Mouse (Mus musculus) CD4-positive helper T cell, adult 2 months (primary cell): Measurements from ENCODE around the gene Gm7247.
"Not testable (repeated sequence)": the region's sequence is repeated elsewhere in the genome, so short reads cannot be mapped to it uniquely, and the experiment has no call there.

ENCODE experiments used
- DNase-seq: peaks from one replicate; pipeline ENCODE4 v3.0.0-alpha.2; 2012; ENCODE audit warnings: low read depth, missing footprints, low spot score

The Gm7247 gene

DNA sequence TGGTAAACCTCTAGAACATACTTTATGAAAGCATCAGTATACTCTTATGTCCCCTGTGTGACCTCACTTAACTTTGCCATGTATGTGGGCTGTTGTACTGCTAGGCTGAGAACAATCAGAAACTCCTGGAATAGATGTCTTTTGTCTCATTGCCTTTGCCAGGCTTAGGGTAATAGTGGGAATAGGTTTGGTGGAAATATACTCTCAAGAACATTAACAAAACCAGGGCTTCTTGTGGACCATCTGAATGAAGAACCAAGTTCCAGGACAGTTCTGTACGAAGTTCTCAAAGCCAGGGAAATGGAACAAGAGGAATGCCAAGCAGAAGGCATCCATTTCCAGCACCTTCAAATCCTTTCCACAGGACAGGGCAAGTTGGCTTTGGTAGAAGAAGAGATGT is at the start of gene Gm7247:
Gene Gm7247, plus strand, starts transcription at position 301 of the 400 bp plus-strand sequence.
- DNase-seq: no peak

DNA sequence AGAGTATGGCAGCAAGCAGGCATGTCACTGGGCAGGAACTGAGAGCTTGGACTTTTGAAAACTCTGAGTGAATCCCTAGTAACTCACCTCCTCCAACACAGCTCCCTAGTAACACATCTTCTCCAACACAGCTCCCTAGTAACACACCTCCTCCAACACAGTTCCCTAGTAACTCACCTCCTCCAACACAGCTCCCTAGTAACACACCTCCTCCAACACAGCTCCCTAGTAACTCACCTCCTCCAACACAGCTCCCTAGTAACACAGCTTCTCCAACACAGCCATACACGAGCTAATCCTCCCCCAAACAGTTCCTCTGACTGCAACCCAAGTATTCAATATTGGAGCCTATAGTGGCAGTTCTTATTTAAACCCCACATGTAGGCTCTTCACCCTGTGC is 37.6 kb upstream of the Gm7247 start:
- DNase-seq: no peak

DNA sequence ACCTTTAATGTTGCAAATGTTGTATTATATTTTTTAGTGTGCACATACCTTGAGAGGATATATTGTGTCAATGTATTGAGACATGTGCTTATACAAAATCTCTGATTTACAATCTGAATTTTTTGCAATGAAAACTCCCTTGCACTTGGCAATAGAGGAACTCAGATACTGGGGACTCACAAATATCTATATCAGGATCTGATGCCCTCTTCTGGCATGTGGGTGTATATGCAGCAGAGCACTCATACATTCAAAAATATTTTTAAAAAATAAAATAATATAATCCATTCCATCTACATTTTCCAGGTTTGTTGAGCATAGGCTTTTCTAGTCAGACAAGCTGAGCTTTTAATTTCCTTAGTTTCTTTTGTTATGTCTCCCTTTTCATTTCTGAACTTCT is 15.5 kb upstream of the Gm7247 start:
- no peak for DNase-seq

DNA sequence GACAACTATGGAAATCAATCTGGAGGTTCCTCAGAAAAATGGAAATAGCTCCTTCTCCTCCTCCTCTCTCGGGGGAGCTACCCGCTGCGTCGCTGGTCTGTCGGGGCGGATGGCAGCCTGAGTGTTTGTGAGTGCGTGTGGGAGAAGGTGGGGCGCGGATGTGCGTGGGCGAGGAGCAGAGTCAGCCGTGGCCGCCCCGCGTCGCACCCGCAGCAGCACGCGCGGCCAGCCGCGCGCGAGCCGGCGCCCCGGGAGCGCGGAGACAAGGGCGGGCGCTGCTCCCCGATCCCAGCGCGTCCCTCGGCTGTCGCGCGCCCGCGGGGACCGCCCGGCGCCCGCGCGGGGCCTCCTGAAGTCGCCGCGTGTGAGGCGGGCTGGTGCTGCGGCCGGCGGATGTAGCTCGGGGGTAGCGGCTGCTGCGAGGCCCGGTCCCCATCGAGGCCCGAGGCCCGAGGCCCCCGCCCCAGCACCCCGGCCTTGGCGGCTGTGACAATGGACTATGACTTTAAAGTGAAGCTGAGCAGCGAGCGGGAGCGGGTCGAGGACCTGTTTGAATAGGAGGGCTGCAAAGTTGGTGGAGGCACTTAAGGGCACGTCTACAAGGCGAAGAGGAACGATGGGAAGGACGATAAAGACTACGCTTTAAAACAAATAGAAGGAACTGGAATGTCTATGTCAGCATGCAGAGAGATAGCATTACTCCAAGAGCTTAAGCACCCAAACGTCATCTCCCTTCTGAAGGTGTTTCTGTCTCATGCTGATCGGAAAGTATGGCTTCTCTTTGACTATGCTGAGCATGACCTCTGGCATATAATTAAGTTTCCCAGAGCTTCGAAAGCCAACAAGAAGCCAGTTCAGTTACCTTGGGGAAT is 3.2 kb upstream of the Gm7247 start:
- DNase-seq: no peak

DNA sequence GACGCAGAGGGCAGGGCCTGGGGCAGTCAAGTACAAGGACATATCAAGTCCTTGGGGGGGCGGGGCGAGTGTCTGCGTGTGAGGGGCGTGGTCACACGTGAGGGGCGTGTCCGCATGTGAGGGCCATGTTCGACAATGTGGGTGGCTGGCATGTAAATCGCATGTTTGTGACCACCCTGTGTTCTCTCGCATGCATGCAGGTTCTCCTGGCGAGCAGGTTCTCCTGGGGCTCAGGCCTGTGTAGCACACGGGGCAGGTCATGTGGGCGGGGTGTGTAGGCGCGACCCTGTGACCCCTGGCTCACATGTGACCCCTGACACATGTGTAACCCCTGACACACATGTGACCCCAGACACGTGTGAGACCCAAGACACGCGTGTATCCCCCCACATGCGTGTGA is 21.2 kb downstream of the Gm7247 start:
- DNase-seq: peak; percentile 6

DNA sequence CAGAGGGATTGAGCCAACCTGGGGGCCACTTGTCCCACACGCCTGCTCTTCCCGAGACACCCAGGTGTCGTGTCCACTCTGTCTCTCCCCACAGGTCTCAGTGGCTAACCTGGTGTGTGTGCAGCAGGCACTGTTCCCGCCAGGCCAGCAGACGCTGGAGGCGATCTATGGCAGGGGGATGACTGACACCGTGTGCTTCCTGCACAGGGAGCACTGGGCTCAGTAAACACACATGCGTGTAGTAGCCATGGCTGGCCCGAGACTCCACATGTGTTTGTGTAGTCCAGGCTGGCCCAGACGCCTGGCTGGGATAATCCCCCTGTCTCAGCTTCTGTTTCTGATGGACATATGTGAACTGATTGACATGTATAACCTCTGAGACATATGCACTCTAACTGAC is 22.8 kb downstream of the Gm7247 start:
- DNase-seq: peak; percentile 34

DNA sequence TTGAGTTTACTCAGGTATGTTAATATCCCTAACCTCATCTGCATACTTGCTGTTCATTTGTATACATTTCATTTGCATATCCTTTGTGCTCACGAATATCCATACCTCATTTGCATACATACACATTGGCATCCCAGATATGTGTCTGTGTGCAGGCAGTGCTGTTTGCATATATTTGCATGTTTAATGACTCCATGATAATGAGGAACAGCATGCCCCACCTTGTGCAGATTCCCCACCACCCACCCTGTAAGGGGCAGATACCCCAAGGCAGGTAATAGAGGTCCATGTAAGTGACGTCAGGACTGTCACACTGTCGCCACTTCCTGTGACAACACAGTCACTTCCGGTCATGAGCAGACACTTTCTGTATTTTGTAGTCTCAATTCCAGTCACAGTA is 24.2 kb downstream of the Gm7247 start:
- peak; percentile 48 for DNase-seq

DNA sequence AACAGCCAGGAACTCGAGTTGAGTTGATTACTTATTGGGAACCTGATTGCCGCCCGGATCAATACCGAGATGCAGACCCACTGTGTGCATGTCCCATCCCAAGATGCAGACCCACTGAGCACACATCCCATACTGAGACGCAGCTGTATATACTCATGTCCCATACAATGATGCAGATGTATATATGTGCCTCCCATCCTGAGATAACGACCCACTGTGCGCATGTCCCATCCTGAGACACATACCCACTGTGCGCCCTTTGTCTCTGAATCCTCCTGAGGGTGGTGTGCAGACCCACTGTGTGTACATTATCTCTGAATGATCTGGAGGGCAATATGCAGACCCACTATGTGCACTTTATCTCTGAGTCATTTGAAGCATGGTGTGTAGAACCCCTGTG is 26.2 kb downstream of the Gm7247 start:
- peak; percentile 17 for DNase-seq

DNA sequence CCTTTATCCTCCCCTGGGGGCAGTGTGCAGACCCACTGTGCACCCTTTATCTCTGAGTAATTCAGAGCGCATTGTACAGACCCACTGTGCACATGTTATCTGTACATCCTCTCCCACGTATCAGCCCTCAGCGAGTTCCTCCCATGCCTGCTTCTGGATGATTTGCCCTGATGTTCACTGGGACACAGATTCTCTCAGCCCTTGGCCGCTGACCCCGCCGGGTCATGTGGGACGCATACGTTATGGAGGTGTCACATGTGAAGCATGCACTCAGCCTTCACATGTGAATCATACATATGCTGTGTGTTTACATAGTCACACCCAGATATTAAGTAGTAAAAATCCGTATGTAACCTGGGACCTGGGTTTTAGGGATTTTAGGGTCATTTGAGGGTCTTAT is 26.7 kb downstream of the Gm7247 start:
- DNase-seq: peak; percentile 40

DNA sequence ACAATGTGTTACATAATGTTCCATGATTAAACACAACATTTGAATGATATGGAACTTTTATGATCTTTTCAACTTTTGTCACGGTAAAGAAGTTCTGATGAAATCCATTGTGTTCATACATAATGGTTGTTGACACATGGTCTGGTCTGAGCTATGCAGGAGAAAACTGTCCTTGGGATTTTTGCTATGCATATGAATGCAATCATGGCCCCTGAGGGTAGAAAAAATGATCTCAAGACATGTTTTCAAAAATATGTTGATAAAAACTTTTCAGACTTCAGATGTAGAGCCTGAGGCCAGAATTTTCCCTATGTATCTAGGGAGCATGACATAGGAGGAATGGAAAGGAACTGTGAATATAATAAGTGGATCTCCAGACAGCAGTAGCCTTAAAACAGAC is 49.0 kb downstream of the Gm7247 start, which contains the start of gene Vmn2r88:
Gene Vmn2r88, plus strand, starts transcription at position 301 of the 400 bp plus-strand sequence.
- DNase-seq: no peak

DNA sequence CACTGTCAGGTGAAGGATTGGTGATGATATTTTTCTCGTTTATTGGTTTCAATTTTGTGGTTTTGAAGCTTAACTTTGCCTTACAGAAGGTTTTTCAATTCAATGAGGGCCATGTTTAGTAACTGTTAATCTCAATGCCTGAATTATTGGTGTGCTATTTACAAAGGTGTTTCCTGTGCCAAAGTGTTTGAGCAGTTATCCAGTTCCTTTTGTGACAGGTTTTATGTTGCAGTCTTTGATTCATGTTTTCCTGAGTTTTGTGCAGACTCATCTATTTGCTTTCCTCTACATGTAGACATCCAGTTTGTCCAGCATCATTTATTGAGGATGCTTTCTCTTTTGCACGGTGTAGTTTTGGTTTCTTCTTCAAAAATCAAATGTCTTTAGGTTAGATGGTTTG is 62.3 kb downstream of the Gm7247 start:
- no peak for DNase-seq

DNA sequence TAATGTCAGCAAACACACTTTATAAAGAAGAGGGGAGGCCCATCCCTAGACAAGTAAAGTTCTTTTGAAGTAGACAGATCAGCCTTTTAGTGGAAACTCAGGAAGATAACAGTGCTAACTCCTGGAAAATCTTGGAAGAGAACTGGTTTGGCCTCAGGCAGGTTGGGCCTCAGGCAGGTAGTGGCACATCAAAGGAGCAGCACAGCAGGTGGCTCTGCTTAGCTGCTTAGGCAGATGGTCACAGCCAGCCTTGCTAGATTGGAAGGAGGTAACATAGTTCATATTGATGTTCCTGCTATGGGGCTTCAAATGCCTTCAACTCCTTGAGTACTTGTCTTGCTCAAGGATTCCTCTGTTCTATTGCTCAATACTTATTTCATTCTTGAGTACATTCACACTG is 68.6 kb downstream of the Gm7247 start:
- not testable (repeated sequence) for DNase-seq

DNA sequence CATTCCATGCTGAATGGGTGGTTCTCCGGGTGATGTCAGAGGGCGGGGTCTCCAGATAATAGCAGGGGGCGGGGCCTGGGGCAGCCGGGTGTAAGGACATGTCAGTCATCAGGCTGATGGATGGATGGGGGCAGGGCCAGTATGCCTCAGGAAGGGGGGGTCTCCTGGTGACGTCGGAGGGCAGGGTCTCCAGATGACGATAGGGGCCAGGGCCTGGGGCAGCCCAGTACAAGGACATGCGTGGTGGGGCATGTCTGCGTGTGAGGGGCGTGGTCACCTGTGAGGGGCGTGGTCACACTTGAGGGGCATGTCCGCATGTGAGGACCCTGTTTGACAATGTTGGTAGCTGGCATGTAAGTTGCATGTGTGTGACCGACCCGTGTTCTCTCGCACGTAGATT is 73.0 kb downstream of the Gm7247 start:
- DNase-seq: no peak

DNA sequence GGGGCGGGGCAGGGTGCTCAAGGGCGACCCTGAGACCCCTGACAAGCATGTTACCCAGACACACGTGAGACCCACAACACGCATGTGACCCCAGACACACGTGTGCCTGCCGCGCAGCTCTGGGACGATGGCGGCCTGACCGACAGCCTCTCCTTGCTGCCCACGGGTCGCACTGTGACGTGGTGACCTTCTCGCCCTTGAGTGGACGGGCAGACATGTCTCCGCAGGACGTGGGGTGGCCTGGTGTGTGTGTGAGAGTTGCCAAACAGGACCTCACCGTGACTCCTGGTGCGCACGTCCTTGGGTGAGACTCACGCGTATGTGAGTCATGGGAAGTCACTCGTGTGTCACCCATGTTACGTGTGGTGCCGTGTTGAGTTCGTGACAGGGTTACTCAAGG is 73.5 kb downstream of the Gm7247 start:
- no peak for DNase-seq

DNA sequence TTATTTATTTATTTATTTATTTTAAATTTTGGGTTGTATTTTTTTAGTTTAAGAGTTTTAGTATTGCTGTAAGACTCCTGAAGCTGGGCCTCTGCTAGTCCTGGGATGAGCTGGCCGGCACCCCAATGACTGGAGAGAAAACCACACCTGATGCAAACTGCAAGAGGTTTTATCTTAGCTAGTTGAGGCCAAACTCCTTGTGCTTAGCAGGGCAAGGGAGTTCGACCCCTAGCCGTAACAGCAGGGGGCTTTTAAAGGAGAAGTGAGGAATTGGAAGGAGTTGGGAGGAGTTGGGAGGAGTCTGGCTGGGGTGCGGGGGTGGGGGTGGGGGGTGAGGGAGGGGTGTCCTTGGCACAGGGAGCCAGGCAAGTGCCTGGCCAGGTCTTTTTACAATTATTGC is 77.4 kb downstream of the Gm7247 start:
- no peak for DNase-seq

DNA sequence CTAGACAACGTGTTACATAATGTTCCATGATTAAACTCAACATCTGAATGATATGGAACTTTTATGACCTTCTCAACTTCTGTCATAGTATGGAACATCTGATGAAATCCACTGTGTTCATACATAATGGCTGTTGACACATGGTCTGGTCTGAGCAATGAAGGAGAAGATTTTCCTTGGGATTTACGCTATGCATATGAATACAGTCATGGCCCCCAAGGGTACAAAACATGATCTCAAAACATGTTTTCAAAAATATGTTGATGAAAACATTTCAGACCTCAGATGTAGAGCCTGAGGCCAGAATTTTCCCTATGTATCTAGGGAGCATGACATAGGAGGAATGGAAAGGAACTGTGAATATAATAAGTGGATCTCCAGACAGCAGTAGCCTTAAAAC is 90.0 kb downstream of the Gm7247 start, which contains the start of gene Vmn2r89:
Gene Vmn2r89, plus strand, starts transcription at position 301 of the 400 bp plus-strand sequence.
- not testable (repeated sequence) for DNase-seq

DNA sequence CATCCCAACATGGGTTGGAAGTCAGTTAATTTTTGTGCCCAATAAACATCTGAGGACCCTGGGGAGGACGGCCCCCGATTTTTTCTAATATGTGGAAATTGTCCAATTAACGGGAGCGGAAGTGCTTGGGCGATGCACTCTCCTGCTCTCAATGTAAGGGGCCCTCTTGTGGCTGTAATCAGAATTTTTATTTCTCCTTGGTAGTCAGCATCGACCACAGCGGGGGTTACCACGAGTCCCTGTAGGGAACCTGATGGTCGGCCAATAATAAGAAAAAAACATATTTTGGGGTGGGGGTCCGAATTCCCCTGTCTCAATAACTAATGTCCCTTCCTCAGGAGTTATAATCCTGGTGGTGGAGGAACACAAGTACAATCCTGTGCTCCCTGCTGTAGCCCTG is 118.7 kb downstream of the Gm7247 start:
- not testable (repeated sequence) for DNase-seq

DNA sequence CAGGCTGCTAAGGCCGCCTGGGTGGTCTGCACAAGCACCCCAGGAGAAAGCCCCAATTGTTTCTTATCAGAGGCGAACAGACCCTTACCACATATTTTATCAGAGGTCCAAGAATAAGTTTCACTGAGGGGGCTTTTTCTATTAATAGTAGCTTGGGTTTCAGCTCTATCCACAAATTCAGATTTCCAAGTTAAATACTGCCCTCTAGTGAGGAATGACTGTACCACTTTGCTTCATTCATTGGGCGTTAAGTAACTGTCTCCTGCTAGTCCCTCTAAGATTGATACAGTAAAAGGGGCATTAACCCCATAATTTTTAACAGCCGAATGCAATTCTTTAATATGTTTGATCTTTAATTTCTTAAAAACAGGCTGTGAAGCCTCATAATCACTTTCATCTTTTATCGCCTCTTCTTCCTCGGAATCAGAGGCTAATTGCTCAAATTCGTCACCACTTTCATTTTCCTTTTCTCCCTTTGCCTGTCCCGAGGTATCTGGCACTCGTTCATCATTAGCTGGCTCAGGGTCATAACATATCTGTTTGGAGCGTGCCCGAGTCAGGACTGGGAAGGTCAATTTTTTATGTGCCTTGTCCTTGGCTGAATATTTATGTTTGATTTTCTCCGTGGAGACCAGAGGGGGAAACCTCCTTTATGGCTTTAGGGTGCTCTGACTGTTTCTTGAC is 119.9 kb downstream of the Gm7247 start:
- not testable (repeated sequence) for DNase-seq

DNA sequence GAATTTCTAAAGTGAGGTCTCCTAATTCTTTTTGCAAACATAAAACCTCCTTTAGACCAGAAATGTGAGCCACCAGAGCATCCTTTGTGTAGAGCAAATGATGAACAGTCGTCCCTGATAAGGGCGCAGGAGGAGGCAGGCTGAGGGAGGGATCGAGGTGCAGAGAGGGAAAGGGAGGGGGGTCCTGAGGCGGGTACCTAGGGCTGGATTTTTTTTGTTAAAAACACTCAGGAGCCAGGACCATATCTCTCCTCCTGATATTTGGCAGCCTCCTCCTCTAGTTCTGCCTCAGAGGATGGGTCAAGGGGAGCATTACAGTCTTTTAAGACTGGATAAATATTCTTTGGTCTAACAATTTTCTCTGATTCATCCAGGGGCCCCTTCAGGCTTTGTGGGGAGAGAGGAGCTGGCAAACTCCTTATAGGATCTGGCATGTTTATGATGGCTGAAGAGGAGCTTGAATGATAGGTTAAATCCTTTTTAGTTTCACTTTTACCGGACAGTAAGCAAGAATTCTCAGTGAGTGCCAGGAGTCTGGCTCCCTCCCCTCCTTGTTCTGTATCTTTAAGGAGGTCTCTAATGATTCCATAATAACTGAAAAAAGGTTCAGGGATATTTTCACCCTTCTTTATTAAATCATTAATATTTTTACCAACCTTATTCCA is 120.6 kb downstream of the Gm7247 start:
- DNase-seq: no peak

DNA sequence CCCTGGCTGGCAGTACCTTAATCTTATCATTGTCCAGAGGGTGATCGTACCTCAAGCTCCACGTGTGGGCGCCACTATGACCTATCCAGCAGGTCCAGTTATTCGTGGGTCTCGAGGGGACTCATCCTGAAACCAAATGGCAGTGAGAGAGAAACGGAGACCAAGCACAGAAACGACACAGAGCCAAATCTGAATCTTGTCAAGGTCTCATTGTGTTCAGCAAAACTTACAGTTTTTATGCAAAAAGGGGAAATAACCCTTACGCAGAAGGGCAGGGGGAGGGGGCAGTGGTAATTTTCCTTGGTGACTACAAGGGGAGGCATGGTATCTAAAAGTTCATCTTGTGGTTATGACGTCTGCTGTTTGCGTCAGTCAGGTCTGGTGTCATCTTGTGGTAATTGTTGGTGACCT is 121.4 kb downstream of the Gm7247 start:
- peak; percentile 31 for DNase-seq

DNA sequence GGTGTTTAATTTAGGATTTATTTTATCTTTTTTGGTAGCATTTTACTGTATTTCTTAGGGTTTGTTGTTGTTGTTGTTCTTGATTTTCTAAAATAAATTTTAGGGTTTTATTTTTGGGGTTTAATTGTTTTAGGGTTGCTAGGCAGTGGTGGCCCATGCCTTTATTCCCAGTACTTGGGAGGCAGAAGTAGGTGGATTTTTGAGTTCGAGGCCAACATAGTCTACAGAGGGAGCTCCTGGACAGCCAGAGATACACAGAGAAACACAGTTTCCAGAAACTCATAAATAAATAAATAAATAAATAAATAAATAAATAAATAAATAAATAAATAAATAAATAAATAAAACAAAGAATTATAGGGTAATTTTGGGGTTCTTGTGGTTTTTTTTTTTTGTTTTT is 122.1 kb downstream of the Gm7247 start:
- DNase-seq: no peak

DNA sequence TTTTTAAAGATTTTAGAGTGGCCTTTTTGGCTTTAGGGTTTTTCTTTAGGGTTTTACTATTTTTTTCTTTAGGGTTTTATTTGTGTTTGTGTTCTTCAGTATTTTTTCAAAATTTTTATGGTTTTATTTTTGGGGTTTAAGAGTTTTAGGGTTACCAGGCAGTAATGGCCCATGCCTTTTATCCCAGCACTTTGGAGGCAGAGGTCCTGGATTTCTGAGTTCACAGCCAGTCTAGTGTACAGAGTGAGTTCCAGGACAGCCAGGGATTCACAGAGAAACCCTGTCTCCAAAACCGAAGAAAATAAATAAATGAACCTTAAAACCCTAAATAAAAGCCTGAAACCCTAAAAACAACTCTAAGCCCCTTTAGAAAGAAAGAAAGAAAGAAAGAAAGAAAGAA is 124.6 kb downstream of the Gm7247 start:
- no peak for DNase-seq
